Mouse (Mus musculus): Measurements from ENCODE around the gene Rgs2.

DNA sequence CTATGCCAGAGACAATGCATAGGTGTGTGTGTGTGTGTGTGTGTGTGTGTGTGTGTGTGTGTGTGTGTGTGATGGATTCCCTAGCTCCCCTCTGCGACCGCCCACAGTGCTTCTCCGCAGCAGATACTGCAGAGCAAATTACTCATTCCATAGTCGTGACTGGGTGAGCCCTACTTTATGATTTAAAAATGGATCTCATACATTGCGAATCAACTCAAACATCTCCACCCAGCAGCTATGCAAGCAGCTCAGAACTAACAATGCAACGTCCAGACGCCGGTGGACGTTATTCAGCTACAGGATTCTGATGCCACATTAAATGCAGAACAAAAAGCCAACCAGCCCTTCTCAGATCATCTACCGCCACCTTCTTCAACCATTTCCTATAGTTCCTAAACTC, 545 bp downstream of the Rgs2 start:
- no peak for TF ChIP-seq CTCF (IDR thresholded peaks at IDR 0.05; ENCODE audit: extremely low read depth, insufficient read depth, low read length)
- peak; percentile 63; the same call in 1 of the 2 replicates for TF ChIP-seq POLR2A (IDR thresholded peaks at IDR 0.05; ENCODE audit: extremely low read depth, insufficient read depth, low read length)
